Mouse (Mus musculus) telencephalon, adult 2 months (tissue): ENCODE data around the gene Tnxb.
A peak's percentile ranks its signal among the peaks of the same experiment; 100 is the strongest.

Experiments
- DNase-seq: peaks from one replicate; pipeline ENCODE4 v3.0.0-alpha.2; 2011; ENCODE audit warnings: low read depth, low spot score

Tnxb gene

GRCm38 (mm10) chr17:34643379-34643778, 27.0 kb upstream of the Tnxb start:
- DNase-seq, result no peak

DNA sequence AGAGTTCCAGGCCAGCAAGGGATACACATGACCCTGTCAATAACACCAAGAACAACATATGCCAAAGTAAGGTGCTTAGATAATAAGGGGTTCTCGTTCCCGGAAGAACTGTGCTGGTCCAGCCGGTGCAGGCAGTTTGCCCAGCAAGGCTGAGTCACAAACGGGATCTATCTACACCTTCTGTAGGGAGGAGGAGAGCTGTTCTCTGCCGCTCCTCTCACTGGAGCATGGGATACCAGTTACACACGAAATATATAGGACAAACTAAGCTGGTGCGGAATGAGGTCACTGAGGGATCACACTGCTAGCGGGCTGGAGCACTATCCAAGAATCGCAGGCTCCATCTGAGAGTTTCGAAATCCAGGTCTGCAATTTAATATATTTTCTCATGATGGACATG, 26.4 kb upstream of the Tnxb start:
- no peak for DNase-seq

DNA sequence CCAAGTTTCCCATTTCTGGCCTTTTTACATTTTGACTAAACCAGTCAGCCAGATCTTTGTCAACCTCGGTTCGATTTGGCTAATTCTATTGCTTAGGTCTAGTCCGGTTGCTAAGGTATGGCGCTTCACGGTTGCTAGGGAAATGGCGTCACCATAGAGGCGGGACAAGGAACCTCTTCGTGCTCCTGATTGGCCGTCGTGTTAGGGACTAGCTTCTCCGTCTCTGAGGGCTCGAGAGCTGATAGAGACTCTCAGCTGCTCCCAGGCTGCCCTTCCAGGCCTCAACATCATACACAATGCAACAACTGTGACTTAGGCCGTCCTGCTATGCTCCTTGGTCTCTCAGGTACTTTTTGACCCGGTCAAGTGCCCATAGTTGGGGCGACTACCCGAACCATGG, 25.7 kb upstream of the Tnxb start, which contains the start of gene Fkbpl:
Gene Fkbpl (plus strand): TSS at position 157 of the 400 bp plus-strand sequence.
- DNase-seq, result peak; percentile 97

- DNase-seq, result no peak
These were observed 25.0 kb upstream of the Tnxb start for GRCm38 (mm10) chr17:34645256-34645829.

- no peak for DNase-seq
These were observed 24.4 kb upstream of the Tnxb start for GRCm38 (mm10) chr17:34645831-34646511.

GRCm38 (mm10) chr17:34646906-34647787, 23.2 kb upstream of the Tnxb start, which contains the start of gene Atf6b:
Atf6b (plus strand) TSS chr17:34647146.
- DNase-seq, result peak; percentile 99

DNA sequence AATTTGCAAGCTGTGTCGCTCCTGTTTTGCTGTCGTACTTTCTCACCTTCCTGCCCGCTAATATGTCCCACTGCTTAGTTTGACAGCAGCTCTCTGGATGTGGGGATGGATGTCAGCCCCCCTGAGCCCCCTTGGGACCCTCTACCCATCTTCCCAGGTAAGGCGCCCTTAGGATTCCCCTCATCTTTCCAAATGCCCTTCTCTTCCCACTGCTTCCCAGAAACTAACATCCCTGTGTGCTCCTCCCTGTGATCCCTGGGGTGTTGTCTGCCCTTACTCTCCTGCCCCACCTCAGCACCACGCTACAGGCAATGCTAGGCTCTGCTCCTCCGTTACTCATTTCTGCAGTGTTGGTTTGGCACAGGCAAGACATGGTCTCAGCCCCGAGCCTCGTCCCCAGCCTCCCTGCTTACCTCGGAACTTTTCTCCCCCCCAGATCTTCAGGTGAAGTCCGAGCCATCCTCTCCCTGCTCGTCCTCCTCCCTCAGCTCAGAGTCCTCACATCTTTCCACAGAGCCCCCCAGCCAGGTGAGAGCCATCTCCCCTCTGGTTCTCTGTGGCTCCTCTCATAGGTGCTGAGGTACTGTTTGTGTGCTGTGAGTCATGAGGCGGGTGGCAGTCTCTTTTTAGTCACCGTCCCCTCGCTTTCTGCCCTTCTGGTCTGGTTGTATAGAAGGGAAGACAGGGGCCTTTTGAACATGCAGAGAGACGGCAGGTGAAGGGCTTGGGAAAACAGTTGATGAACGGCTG, 22.0 kb upstream of the Tnxb start:
- DNase-seq, result no peak

DNA sequence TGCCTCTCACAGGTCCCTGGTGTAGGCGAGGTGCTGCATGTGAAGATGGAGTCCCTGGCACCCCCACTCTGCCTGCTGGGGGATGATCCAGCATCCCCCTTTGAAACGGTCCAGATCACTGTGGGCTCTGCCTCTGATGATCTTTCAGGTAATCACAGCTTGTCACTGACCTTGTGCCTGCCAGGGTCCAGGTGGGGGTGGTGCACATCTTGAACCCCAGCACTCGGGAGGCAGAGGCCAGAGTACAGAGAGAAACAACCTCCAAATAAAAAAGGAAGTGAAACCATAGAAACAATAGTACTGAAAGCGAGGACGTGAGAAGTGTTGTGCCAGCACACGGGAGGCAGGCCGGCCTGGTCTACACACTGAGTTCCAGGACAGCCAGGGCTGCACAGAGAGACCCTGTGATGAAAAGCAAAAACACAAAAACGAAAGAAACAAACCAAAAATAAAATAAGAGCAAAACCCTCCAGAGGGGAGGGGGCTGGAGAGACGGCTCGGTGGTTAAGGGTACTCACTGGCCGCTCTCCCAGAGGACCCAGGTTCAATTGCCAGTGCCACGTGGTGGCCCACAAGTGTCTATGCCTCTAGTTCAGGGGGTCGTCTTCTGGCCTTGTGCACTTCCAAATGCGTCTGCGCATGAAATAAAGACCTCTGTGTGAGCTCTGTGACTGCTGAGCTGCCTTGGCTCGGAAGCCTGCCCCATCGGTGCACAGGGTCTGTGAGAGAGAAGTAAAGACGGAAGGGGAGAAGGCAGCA, 21.1 kb upstream of the Tnxb start:
- DNase-seq, result no peak

GRCm38 (mm10) chr17:34650781-34651180, 19.6 kb upstream of the Tnxb start:
- no peak for DNase-seq

GRCm38 (mm10) chr17:34651507-34652221, 18.7 kb upstream of the Tnxb start:
- no peak for DNase-seq

- DNase-seq, result no peak
These were observed 17.8 kb upstream of the Tnxb start for GRCm38 (mm10) chr17:34652546-34652945.

GRCm38 (mm10) chr17:34652985-34653384, 17.4 kb upstream of the Tnxb start:
- no peak for DNase-seq

- DNase-seq, result no peak
These were observed 16.5 kb upstream of the Tnxb start for GRCm38 (mm10) chr17:34653746-34654285.

GRCm38 (mm10) chr17:34654392-34654791, 15.9 kb upstream of the Tnxb start:
- DNase-seq, result no peak

DNA sequence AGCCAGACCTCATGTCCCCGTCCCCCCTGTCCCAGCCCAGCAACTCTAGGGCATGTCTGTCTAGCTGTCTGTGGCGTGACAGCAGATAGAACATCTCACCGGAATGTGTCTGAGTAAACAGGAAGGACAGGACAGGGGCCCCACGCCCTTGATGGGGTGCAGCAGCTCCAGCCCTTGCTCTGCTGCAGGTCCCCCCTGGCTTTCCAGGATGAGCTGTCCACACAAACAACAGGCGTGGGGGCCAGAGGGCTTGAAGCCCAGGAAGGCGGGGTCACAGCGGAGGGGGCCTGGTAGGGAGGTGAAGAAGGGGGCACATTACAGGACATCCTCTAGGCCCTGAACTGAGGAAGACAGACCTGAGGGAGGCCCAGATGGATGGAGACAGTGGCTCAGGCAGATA, 15.2 kb upstream of the Tnxb start:
- DNase-seq, result no peak

DNA sequence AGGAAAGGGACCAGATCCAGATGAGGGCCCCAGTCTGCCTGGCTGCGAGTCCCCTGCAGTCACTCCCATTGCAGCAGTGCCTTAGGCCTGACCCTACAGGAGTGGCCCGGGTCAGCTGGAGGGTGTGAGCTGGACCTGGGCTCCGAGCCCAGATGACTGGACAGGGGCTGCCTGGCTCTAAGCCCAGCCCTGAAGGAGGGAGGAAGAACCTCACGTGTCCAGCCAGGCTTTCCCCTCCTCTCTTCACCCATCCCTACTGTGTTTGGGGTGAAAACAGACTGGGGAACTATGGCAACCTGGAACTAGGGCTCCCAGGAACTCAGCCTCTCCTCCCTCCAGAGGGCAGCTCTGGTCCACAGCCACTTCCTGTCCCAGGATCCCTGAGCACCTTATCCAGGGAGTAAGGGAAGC, 14.7 kb upstream of the Tnxb start:
- DNase-seq, result no peak

- no peak for DNase-seq
These were observed 13.7 kb upstream of the Tnxb start for GRCm38 (mm10) chr17:34656666-34657065.

DNA sequence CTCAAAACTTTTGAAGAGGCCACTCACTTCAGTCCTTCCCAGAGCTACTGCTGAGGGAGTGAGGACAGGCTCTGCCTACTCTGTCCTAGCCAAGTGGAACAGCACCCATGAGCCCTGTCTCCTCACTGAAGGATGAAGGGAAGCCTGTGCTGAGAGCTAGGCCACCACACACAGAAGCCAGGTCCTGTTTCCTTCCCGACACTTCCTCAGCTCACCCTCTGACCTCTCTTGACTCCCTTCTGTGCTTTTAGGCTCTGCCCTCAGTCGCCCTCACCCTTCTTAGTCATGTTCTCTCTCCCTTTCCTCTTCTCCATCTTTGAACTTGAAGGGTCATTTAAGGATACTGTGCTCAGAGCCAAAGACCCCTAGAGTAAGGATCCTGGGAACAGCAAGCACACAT, 13.1 kb upstream of the Tnxb start:
- no peak for DNase-seq

GRCm38 (mm10) chr17:34658145-34658544, 12.2 kb upstream of the Tnxb start:
- DNase-seq, result no peak

DNA sequence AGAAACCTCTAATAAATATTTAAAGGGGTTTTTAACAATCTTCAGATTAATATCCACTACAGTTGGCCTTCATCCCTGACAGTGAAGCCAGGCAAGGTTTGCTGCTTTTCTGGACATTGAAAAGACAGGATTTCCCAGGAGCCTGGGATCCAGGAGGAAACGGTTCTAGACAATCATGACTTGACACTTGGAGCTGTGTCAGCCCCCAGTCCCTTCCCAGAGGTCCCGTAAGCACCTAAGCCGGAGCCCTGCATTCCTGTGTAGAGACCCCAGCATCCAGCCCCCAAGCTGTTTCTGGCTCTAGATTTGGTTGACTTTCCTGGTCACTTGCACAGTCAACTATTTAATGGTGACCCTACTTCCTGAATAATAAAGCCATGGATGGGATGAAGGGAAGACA, 11.7 kb upstream of the Tnxb start:
- DNase-seq, result no peak
